Mouse (Mus musculus) thymus, postnatal 0 days (tissue): ENCODE results near the gene Gch1. TPM values are rescaled to one million over a fixed set of nuclear protein-coding genes. Genes with fewer than 3 reads are reported as not detected.
A peak's percentile ranks its signal among the peaks of the same experiment; 100 is the strongest.
"Not testable (repeated sequence)": the region's sequence is repeated elsewhere in the genome, so short reads cannot be mapped to it uniquely, and the experiment has no call there.

ENCODE experiments used
- DNase-seq: peaks from one replicate; pipeline ENCODE4 v3.0.0-alpha.2; 2015; ENCODE audit warnings: low spot score
- polyA plus RNA-seq: library from polyadenylated mRNA; unstranded; fragments of >200 nt; fragmentation: Nextera tagmentation; extraction: Ambion mirVana; gene quantifications from 2 replicates; pipeline ENCODE4 v1.2.1, GENCODE M21; 2015

Gene Gch1
- polyA plus RNA-seq, 1 experiment from 2014 or later = 16.1 TPM

DNA sequence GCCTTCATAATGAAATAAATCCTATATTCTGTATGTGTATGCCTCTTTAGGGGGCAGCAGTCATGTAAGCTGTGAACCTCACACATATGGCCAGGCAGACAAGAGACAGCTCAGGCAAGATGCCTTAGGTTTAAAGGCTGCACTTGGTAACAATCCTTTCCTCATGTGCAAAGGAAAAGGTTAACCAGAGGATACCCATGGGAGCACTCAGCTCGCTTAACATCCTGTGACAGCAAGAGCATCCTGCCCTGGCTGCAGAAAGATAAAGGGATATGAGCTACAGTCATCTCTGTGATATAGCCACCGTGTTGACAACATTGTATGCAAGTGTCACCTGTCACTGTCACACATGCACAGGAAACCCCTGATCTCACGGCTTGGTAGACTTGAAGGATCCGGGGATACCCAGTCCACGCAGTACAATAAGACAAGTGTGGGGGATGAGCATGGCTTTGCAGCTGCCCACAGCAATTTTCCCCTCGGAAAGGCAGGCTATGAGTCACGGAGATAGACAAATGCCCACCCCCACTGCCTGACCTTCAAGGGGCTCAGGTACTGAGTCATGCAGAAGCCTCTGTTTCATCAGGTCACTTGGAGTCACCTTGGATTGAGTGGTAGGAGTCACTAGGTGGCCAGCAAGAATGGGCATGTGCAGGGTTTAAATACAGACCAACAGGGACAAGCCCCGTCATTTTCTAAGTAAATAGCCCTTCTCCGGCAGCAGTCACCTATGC, 19.4 kb downstream of the Gch1 start:
- DNase-seq = no peak

DNA sequence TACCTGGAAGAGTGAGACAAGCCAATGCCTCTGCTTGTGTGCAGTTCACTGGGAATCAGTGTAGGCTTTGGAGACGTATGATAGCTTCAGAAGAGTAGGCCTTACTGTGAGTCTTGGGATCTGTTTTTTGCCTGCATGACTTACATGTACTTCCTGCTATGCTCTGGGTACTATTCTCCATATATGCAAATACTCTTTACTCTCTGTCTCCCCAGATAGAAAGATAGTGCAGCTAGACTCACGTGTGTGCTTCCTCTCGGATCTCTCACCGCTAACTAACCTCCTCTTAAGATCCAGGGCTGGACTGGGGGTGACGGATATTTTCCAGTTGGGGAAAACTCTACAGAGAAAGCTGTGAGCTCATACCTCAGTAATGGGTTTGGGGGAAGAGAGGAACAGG, 23.5 kb downstream of the Gch1 start:
- no peak for DNase-seq

- no peak for DNase-seq
These were observed 24.1 kb downstream of the Gch1 start for GRCm38 (mm10) chr14:47165117-47165516.

DNA sequence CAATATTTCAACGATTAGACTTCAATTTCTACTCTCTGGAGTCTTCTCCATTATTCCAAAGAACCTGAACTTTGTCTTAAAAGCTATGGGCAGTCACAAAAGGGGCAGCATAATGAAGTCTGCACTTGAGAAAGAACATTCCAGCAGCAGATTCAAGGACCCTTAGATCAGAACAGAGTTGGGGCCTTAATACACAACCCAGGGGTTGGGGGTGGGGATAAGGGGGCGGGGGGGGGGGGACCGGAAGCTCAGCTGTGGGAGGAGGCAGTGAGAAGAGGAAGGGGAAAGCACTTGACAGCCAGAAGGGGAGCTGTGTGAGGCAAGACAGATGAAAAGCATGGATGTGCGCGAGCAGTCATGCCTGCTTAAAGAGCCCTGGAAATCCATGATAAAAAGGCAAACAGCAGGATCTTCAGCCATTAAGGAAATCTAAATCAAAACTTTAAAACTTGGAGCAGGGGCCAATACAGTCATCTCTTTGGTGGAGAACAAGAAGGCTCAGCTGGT, 27.2 kb downstream of the Gch1 start:
- DNase-seq = peak; percentile 50

DNA sequence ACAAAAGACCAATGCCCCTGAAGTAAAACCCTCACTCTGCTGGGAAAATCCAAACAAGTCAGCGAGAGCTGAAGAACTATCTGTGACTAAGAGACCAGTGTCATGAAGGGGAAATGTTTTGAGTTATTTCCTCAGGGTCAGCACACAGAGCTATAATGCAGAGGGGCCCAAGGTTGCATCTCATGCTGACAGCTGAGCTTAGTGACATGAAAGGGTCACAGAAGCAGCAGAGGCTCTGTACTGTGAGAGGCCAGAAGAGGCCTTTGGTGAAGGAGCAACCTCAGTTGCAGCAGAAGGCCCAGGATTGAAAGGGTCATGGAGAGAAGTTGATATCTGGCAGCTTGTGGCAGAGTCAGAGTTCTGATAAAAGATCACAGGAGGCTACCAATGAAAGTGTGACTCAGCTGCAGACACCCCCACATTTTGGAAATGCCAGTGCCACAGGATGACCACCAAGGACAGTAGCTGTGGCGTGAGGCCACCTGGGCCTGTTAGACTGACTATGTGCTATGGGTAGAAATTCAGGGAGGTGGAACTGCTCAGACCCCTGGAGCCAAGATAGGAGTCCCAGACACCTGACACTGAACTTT, 29.1 kb downstream of the Gch1 start:
- DNase-seq = no peak

DNA sequence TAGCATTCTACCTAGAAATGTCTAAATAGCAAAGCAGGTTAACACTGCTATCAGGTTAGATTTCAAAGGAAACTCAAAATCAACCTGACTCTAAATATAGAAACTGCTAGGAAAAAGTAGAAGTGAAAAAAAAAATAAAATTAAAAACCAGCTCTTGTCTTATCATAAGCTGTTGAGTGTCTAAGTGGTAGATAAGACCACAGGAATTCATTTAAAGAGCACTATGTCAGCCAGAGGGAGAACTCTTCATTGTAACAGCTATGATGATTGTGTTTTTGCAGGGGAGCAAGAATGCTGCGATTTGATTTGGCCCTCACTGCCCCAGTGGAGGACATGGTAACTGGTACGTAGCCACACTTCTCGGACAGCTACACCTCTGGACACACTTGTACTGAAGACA, 34.9 kb downstream of the Gch1 start:
- no peak for DNase-seq

DNA sequence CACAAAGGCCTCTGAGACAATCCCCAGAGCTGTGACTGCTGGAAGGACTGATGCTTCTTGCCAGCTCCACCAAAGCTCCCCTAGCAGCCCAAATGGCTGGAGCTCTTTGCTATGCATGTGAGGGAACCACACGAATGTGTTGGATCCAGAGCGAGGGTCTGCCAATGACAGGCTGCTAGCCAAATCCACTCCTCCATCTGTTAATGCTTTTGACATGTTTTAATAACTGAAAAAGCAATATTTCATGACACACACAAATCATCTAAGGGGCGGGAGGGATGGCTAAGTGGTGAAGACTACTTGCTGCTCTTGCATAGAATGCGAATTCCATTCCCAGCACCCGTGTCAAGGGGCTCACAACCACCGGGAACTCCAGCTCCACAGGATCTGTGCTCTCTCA, 37.9 kb downstream of the Gch1 start:
- DNase-seq = no peak

- DNase-seq = no peak
These were observed 44.9 kb downstream of the Gch1 start for GRCm38 (mm10) chr14:47144326-47144725.

GRCm38 (mm10) chr14:47138853-47139252, 50.4 kb downstream of the Gch1 start:
- DNase-seq = no peak

DNA sequence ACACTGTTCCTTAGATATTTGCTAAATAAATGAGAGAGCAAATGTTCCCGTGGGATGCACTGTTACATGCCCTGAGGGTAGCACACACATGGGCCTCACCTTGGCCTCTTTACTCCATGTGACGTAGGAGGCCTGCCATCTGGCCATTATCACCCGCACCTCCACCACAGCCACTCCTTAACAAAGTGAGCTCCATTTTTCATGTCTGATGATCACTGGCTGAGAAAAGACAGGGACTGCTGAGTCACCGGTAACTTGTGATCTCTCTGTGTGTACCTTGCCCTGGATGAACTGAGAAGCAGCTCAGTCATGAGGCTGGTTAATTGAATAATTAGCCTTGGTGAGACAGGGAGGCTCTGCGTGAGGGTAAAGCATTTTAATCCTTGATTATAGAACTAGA, 52.6 kb downstream of the Gch1 start:
- DNase-seq = no peak

GRCm38 (mm10) chr14:47133948-47134347, 55.3 kb downstream of the Gch1 start:
- DNase-seq = no peak

DNA sequence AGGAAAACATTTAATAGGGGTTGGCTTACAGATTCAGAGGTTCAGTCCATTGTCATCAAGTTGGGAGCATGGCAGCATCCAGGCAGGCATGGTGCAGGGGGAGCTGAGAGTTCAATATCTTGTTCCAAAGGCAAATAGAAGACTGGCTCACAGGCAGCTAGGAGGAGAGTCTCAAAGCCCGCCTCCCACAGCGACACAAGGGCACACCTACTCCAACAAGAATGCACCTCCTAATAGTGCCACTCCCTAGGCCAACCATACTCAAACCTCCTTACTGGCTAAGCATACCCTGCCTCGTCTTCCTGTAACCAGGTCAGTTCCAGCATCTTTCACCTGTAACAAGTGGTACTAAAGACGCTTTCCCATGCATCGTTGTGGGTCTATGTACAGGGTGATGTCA, 61.2 kb downstream of the Gch1 start:
- DNase-seq = no peak

DNA sequence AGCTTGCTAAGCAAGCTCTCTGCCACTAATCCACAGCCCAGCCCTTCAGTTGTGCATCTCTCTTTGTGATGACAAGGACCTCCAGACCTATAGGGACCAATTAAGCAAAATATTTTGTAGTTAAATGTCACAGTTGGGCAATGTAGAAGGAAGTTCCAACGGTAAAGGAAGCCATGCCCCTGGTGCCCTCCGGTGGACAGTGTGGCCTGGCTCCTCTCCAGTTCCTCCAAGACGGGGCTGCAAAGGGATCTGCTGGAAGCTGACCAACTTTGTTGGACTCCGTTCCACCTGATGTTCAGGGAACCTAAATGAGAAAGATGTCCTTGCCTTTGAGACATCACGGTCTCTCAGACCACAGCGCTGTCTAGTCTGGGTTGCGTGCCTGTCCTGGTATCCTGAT, 71.7 kb downstream of the Gch1 start:
- no peak for DNase-seq

GRCm38 (mm10) chr14:47116062-47116762, 73.0 kb downstream of the Gch1 start:
- DNase-seq = no peak

- peak; percentile 85 for DNase-seq
These were observed 74.1 kb downstream of the Gch1 start for GRCm38 (mm10) chr14:47115154-47115553.

- no peak for DNase-seq
These were observed 77.9 kb downstream of the Gch1 start for GRCm38 (mm10) chr14:47111341-47111740.

DNA sequence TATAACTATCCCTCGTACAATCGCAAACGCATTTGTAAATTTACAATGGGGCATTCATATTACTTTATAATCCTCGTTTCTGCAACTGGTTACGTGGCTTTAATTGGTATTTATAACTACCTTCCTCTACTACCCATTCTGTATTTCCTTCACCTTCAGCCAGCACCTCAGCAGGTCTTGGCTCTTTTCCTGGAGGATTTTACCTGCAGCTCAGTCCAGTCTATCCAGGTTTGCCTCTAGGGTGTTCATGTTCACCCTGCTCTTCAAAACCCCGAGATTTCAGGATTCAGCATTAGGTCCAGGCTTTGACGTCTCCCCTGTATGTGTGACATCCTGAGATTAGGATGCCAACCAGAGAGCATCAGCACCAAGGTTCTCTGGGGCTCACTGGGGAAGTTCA, 78.8 kb downstream of the Gch1 start:
- not testable (repeated sequence) for DNase-seq

DNA sequence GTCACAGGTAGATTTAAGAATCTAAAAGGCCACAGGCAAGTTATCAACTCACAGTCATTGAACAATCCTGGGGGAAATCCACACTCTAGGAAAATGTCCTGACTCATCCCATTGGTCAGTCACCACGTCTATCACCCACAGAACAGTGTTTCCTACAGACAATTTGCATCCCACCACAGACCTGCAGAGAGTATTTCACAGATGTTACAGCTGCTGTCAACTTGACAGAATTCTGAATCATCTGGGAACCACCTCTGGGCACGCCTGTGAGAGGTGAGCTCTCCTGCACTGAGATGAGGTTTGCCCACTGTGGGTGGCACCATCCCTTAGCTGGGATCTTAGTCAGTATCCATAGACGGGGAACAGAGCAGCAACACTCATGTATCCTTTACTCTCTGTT, 81.8 kb downstream of the Gch1 start:
- DNase-seq = no peak

- DNase-seq = no peak
These were observed 83.5 kb downstream of the Gch1 start for GRCm38 (mm10) chr14:47105755-47106154.

DNA sequence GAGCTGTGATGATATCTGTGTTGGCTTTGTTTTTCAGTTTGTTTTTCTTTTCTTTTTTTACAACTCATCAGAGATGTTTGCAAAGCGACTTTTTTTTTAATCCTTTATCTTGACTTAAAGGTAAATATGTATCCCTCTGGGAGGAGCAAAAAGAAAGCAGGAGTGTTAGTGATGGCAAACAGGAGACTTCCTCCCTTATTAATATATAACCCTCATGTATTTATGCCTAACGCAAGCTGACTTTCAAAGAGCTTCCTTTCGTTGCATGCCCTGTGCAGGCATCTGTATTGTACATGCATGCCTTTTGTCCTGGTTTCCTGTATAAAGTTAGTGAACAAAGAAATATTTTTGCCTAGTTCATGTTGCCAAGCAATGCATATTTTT, 84.0 kb downstream of the Gch1 start:
- no peak for DNase-seq

DNA sequence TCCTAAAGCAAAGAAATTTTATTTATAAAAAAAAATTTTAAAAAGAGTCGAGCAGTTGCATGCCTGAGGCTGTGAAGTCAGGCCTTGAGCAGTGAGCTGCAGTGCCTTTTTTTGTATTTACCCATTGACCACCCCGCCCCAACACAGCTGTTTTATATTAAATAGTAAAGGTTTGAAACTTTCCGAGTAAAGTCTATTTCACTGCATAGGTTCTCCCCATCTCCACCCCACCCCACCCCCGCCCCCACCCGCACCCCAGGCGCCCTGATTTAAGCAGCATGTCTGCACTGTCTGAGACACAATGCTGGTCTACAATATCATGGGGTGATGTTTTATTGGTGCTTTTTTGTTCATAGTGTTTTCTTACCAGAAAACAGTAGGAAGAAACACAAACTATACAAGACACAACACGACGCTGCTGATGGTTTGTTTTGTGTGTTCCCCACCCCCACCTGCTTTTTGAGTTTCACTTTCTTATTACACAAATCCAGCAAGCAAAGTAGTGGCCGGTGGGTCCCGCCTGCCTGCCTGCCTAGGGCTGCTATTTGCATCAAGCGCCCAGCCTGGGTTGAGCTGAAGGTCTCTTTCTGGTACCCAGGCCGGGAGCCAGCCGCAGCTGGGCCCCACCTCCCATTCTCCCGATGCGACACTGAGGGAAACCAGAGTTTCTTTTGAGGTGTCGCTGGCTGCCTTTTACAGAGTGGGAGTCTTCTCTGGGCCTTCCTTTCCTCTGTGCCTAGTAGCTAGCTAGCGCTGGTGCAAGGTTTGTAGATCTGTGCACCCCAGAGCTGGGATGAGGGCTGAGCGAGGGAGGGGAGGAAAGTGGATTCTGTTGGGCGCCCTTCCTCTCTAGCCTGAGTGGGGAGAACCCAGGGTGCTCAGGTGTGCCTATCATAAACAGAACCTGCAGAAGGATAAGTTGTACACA, 84.7 kb downstream of the Gch1 start:
- DNase-seq = peak; percentile 22
